Mouse (Mus musculus) cerebellum, adult 9-10 months (tissue): ENCODE data around the gene Slc16a5.
"Not testable (repeated sequence)": the region's sequence is repeated elsewhere in the genome, so short reads cannot be mapped to it uniquely, and the experiment has no call there.

Source experiments
- DNase-seq: peaks from one replicate; pipeline ENCODE4 v3.0.0; 2022

Slc16a5 gene

DNA sequence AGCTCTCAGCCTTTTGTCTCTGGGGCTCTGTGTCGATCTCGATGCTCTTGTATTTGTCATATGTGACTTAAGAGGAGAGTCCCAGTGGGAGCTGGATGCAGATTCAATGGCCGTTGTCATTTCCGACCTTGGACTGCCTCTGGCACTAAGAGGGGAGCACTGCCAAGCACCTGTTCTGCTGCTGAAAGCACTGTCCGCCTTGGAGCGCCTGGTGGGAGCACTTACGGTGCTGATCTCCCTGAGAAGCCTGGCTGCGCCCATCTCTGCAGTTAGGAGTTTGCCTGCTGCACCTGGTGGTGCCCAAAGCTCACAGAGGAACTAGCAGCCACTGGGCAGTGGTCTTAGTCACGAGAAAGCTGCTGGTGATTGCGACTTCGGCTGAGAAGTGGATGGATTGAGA lies 21.0 kb downstream of the Slc16a5 start:
- DNase-seq: no peak

DNA sequence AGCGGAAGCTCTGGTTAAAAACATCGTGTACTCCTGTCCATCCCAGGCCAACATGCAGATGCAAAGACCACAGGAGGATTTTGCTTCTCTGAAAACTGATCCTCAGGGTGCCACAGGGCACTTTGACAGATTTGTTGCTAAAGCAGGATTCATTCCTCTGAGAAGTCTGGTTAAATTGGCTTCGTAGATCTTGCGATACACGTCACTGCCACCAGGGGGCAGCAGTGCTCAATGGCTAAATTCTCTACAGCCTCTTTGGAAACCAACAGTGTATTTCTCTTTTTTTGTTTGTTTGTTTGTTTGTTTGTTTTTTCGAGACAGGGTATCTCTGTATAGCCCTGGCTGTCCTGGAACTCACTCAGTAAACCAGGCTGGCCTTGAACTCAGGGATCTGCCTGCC lies 21.5 kb downstream of the Slc16a5 start:
- DNase-seq: peak; percentile 87

DNA sequence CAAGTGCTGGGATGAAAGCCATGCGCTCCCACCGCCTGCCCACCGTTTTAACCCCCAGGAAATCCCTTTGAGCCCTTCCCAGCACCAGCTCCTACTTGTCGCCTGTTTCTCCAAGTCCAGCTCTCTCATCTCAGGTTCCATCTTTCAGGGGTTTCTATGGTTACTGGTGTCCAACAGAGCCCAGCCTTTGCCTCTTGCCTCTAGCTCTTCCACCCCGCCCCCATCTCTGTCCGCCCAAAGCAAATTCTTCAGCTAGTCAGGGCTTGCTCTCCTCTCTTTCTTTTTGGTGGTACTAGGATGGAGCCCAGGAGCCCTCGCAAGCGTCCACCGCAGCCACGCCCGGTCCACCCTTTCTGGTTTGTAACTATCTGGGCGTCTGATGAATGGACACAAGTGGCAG lies 22.9 kb downstream of the Slc16a5 start:
- no peak for DNase-seq

DNA sequence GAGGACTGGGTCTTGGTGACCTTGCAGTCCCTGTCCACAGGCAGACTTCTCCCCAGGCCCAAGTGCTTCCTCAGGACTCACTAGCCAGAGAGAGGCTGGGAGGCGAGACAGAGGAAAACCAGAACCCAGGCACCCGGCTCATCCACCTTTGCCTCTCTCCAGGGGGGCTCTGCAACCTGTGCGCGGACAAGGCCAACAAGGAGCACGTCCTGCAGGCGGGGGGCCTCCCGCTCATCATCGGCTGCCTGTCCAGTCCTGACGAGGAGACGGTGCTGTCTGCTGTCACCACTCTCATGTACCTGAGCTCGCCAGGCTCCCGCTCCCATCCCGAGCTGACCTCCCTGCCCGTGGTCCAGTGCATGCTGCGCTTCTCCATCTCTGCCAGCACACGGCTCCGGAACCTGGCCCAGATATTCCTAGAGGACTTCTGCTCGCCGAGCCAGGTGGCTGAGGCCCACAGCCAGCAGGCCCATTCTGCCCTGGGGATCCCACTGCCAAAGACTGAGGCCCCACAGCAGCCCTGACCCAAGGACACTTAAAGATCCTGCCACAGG lies 26.4 kb downstream of the Slc16a5 start:
- peak; percentile 77 for DNase-seq

DNA sequence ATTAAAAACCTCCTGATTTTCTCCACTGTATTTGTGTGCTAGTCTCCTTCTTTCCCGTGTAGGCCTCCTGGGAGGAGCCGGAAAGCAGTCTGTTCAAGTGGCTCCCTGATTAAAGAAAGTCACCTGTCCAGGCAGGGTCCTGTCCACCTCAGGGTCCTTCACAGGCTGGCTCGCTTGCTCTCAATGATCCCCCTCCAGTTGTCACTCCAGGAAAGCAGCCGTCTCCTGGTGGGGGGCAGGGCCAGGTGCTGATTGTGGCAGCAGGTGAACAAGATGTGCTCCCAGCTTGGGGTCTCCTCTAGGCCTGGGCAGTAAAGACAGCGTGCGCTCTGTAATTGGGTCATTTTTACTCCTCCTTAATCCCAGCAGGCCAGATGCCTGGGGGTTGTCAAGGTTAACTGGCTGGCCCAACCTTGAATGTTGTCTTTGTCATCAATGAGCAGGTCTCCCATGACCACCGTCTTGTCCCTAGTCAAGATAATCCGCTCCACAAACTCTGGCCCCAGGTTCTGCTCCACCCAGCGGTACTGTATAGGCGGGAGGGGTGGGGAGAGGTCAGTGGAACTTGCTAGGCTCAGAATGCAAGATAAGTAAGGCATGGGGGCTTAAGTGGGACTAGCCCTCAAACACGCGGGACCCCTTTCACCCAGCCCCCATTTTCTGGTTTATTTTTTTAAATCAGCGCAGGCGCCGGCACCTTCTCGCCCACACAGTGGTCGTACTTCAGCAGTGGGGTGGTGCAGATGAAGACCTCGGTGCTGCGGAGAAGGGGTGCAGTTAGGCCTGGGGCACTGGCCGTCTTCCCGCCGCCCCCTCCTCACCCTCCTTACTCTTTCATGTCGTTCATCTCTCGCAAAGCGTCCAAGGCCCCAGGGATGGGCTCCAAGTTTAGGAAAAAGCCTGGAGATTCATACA lies 28.4 kb downstream of the Slc16a5 start:
- DNase-seq: no peak

DNA sequence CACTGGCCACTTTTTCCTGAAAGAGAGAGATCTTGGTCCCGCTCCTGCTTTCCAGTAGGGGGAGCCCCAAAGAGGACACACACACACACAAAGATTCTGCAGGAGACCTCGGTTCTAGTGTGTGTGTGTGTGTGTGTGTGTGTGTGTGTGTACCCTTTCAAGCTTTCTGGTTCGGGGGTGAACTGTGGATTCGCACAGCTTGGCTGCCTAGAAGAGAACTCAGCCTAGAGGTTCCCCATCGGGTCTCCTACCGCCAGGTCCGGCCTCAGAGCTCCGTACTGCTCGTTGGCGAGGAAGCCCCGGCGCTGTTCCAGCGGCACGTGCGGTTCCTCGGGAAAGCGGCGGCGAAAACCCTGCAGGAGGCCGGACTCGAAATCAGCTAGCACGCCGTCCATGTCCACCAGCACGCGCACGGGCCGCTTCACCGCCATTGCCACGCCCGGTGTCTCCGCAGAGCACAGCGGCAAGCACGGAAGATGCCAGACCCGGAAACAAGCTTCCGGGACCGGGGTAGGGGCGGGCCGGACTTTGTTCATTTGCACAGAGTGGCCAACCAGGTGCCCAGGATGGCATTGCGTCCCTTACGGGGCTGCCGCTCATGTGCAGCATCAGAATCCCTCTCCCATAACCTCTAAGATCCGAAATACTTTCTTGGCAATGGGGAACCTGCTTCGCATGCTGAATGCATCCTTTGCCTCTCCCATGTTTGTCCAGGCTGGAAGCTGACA lies 29.2 kb downstream of the Slc16a5 start, which contains the start of gene Nt5c:
TSS of gene Nt5c (minus strand) at position 507 of the 728 bp plus-strand sequence.
- peak; percentile 84 for DNase-seq

DNA sequence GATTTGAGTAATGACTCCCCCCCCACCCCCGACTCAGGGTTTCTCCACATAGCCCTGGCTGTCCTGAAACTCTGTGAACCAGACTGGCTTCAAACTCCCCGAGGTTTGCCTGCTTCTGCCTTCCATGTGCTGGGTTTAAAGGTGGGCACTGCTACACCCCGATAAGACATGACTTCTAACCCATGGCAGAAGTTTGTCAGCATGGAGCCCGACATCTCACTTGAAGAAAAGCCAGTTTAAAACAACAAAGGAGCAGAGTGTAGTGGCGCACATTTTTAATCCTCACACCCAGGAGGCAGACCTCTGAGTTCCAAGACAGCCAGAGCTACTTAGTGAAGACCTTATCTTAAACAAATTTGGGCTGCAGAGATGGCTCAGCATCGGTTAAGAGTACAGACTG lies 30.1 kb downstream of the Slc16a5 start:
- DNase-seq: peak; percentile 20

DNA sequence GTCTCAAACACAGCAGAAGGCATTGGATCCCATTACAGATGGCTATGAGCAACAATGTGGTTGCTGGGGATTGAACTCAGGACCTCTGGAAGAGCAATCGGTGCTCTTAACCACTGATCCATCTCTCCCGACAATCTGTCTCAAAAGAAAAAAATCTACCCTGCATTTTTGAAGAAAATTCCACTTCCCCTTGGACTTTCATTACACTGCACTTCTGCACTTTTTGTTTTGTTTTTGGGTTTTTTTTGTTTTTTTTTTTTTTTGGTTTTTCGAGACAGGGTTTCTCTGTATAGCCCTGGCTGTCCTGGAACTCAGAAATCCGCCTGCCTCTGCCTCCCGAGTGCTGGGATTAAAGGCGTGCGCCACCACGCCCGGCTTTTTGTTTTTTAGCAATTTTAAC lies 34.3 kb downstream of the Slc16a5 start:
- not testable (repeated sequence) for DNase-seq

DNA sequence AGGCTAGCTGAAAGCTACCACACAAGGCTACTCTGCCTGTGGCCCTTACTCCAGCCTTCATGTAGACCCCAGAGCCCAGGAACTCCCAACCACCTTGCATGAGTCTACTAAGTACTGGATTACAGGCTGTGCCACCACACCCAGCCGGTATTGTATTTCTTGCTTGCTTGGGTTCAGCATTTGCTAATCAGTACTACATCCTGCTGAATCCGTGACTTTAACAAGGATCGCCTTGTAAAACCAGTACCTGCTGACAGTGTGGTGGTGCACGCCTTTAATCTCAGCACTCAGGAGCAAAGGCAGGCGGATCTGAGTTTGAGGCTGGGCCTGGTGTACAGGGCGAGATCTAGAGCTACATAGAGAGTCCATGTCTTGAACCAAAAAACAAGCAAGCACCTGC lies 40.4 kb downstream of the Slc16a5 start:
- DNase-seq: no peak

DNA sequence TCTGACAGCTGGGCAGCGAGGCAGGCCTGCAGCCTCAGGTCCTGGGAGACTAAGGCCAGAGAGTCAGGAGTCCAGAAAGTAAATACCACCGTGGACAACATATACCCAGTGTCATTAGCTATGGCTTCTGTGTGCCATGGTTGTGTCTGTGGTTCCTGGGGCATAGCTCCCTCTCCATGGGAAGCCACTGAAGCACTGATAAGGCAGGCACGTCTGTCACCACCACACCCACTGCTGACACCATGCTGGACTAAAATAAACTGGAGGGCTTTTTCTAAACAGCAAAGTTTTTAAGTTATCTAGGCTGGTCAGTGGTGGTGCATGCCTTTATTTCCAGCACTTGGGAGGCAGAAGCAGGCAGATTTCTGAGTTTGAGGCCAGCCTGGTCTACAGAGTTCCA lies 44.3 kb downstream of the Slc16a5 start:
- no peak for DNase-seq

DNA sequence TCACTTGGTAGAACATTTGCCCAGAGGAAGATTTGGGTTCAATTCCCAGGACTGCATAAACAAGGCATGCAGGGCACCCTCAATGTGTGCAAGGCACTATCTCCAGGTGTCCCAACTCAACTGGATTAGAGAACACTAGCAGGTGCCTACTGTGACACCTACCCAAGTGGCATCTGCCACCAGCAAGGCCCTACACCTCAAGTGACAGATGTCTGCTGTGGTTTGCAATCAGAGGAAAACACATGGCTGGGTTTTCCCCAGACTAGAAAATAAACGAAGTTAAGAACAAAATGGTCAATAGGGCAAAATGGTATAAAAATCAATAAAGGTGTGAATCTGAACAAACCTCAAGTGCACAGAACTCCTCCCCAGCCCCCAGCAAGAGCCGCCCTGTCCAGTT lies 45.8 kb downstream of the Slc16a5 start:
- DNase-seq: no peak

DNA sequence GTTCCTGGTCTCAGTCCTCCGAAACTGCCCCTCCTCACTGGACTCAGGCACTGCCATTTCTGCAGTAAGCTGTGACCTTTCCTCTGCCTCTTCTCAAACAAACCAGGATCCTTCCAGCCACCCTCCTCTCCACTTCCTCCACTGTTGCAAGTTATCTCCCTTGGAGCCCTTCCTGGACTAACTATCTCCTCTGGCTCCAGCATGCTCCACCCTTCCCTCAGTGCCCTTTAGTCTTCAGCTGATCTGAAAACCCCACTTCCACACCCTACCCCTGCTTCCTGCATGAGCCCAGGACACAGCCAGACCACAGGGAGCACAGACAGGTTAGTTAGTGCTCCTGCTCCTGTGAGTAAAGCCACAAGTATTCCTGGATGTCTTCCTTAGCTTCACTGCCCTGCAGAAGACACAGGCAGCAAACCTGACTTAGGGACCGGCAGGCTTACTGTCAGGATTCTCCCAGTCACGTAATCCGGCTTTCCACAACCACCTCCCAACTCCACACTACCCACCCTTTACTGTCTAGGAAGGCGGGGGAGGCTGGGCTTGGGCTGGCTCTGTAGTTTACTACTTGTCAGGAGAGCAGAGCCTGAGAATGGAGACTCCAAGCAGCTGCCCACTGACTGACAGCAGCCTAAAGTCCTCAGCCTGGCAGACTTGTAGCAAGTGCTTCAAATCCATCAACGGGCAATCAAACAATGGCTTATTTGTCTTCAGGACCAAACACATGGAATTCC lies 47.7 kb downstream of the Slc16a5 start:
- no peak for DNase-seq

DNA sequence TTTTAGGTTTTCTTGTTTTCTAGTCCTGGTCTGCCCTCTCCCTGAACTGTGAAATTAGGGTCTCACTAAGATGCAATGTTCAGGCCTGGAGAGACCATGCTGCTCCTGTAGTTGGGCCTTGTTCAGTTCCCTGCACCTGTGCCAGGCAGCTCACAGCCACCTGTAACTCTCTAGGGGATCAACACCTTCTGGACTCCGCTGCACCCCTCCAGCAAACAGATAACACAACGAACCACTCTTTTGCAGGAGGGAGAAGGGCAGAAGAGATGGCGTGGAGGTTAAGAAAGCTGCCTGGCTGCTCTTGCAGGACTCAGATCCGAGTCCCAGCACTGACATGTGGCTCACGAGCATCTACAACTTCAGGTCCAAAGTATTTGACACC lies 48.2 kb downstream of the Slc16a5 start:
- no peak for DNase-seq

DNA sequence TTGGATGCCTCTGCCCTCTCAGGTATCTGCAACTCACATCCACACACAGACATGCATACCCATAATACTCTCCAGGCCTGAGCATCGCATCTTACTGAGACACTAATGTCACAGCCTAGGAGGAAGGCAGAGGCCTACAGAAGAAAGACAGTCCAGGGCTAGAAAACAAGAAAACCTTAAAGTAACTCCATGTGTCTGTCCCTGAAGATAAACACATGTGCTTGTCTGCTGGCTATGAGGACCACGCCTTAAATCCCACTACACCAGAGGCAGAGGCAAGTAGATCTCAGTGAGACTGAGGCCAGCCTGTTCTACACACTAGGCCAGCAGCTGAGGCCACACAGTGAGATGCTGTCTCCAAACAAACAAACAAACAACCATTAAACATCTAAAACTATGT lies 48.8 kb downstream of the Slc16a5 start:
- DNase-seq: no peak

DNA sequence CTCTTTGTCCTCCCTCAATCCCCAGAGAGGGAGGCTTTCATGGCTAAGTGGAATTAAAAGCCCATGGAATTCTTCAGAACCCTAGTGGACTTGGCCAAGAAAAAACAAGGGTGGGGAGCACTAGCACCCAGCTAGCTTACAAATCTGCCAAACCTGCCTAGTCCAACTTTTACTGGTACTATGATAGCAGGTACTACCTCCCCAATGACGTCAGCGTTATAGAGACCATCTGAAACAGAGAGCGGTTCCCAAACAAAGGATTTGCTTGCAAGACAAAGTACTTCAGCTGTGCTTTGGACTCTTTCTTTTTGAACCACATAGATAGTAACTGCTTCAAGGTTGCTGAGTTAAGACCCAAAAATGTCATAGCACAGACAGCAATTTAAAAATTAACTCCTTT lies 49.7 kb downstream of the Slc16a5 start:
- no peak for DNase-seq

DNA sequence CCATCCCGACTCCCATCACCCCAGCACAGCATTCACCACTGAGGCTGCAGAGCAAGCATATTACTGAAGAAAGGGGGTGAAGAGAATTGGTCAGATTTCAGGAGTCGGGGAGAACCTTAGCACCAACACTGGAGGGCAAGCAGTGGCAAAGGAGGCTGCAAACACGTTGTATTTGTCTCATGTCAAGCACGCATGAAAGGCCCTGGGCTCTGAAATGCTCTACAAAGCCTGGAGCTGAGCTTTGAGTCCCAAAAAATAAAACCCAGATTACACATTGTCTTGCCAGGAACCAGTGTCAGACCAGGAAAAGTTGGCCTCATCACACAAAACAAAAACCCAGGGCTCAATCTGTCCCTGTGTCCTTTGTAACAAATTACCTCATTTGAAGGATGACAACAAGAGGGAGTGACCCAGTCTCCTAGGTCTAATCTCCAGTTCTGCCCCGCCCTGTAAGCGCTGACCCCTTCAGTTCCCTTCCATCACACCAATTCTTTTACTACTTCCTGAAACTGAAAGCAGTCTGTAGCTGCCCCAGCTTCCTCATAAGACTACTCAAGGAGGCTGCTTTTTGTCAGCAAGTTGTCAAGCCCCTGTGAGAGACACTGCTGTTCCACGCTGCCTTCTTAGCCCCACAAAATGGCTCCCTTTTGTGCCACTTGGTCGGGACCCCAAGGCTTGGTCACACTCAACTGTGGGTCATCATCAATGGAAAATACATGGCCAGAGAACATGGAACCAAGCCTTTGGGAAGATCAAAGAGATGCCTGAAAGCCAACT lies 50.3 kb downstream of the Slc16a5 start:
- no peak for DNase-seq

DNA sequence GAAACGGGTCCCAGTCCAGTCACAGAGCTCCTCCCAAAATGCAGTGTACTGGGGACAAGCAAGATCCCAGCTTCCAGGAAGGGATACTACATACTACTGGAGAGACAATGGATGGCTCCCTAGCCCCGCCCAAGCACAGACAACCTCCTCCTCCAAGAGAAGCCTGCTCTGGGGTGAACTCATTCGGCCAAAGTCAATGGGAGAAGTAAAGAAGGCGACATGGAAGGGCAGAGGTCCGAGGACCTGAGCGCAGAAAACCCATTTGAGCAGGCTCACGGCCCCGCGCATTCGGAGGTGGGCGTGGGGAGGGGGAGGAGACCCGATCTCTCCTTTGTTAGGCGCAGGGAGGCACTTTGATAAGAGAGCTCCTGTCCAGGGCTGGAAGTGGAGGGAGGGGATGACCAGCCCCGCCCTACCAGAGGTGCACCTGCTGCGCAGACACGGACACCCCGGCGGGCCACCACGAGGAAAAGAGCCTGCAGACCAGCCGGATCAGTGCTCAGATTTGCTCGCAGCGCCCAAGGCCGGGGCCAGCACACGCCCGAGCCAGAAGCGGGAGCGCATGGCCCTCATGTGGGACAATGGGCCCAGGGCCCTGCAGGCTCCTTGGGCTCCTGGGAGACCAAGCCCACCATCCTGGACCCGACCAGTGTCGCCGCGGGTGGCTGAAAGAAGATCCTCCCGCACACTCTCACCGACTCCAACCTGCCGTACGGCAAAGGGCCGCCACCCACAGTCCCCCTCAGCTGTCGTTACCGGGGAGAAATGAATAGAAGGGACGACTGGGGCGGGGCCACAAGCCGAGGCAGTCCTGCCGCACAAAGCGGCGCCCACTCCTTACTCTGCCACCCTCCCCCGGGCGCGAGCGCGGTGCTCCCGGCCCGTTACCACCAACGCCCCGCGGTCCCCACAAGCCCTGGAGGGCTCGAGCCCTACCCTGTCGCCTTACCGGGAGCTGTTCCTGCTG lies 51.3 kb downstream of the Slc16a5 start:
- peak; percentile 57 for DNase-seq

DNA sequence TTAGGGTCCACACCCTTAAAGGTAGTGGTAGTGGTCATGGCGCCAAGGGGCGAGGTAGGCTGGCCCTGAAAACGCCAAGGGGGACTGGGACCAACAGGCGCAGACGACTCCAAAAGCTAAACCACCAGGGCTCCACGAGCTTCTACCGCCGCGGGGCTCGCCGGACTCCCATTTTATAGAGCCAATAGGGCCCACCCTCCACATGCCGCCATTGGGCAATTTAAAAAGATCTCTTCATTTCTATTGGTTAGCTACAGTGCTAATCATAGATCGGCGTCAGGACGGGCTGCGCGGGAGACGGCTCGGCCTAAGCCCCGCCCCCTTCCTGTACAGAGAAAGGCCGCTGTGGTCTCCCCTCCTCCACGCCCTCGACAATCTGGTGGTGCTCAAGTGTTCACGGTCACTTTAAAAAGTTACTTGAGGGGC lies 52.0 kb downstream of the Slc16a5 start, which contains the start of gene Jpt1:
TSS of gene Jpt1 (minus strand) at position 150 of the 426 bp plus-strand sequence.
- peak; percentile 99 for DNase-seq

DNA sequence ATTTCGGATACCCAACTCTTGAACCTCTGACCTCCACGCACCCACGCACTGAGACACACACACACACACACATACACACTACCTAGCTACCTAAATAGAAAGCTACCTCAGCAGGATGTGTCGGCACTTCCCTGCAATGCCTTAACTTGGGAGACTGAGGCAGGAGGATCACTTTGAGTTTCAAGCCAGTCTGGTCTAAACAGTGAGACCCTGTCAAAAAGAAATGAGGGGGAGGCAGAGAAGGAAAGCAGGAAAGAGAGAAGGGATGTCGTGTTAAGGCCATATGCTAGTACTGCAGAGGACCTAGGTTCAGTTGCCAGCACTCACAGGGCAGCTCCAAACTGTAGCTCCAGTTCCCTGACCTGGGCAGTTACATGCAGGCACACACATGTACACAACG lies 52.7 kb downstream of the Slc16a5 start:
- DNase-seq: no peak

DNA sequence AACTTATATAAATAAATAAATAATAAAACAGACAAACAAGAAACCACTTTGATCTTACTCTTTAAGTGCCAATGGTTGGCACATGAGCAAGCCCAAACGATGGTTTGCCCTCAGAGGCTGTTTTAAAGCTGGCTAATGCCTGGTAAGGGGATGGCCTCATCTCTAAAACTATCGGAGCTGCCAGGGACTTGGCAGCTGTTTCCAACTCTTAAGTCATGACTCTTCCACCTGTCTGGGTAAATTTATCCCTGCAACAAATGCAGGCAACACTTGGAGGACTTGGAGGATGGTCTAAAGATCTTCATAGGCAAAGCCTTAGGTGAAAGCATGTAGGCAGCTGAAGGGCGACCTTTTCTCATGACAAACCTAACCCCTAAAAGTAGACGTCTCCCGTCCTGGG lies 54.7 kb downstream of the Slc16a5 start:
- no peak for DNase-seq

DNA sequence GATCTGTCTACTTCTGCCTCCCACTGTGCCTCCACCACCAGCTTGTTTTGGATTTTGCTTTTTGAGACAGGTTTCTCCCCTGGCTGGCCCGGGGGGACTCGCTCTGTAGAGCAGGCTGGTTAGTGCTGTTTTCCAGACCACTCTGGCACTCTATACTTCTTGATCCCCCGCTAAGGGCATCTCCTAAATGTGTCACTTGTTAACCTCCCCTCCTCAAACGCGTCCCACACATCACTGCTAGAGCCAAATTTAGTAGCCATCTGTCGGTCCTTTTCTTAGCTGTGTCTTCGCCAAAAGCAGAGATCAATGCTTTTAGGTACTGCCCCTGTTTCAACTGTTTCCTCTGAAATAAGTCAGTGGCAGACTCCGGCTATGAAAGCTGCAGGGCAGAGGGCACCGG lies 56.4 kb downstream of the Slc16a5 start:
- peak; percentile 47 for DNase-seq
